8 mouse cellular contexts compared by ENCODE assay signal in the genomic region with DNA sequence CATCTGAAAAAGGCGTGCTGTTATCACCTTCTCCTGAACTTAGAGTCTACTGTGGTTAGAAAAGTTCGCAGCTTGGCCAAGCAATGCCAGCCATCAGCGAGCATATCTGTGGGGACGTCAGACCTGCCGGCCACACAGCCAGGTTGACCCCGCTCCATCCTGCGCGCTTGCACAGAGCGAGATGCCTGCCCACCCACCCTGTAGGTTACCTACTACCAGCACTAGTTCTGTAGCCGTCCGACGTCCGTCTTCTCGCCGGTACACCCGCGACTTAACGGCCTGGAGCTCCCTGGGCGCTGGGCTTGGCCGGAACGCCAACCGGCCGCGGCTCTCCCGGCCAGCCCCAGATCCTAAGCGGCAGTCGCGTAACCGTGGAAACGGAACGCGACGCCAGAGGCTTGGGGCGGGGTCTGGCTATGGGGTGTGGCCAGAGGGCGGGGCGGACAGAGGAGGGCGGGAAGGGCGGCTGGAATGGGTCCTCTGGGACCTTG. TPM values are rescaled to one million over a fixed set of nuclear protein-coding genes. Genes with fewer than 3 reads are reported as not detected.
A peak's percentile ranks its signal among the peaks of the same experiment; 100 is the strongest.
DNase-seq lines count a peak whose midpoint lies in the region; ATAC-seq and TF ChIP-seq lines count a peak whose summit lies in the region.

Gene Cfap206, minus strand, starts transcription at position 356 of the 491 bp plus-strand sequence.

- no peaks in the 10 kb centered on the region for H3K27me3 ChIP-seq in embryonic facial prominence, embryonic 12.5 days
- no peaks in the 10 kb centered on the region for H3K27me3 ChIP-seq in heart, embryonic 12.5 days (replicated peaks)
- no peaks in the 10 kb centered on the region; the same call in 1 of the 2 replicates for H3K27me3 ChIP-seq in kidney, embryonic 15.5 days
- H3K27me3 ChIP-seq in liver, embryonic 15.5 days = peaks cover 26% of the 10 kb centered on the region
- peaks cover 13% of the 10 kb centered on the region for H3K27me3 ChIP-seq in neural tube, embryonic 13.5 days
- H3K27me3 ChIP-seq in testis, adult 2 months (ENCODE audit: control insufficient read depth, insufficient read depth, low read length) = no peaks in the 10 kb centered on the region

- no peaks in the 10 kb centered on the region for H3K4me1 ChIP-seq in embryonic facial prominence, embryonic 12.5 days
- peaks cover 3% of the 10 kb centered on the region; the same call in 1 of the 2 replicates for H3K4me1 ChIP-seq in heart, embryonic 12.5 days (replicated peaks)
- peaks cover 4% of the 10 kb centered on the region; the same call in 1 of the 2 replicates for H3K4me1 ChIP-seq in kidney, embryonic 15.5 days
- H3K4me1 ChIP-seq in liver, embryonic 15.5 days (replicated peaks) = peaks cover 8% of the 10 kb centered on the region
- 0 out of 2 replicates have a peak, but pooled peaks cover 8% of the 10 kb centered on the region for H3K4me1 ChIP-seq in neural tube, embryonic 13.5 days (replicated peaks)
- H3K4me1 ChIP-seq in testis, adult 2 months (ENCODE audit: control insufficient read depth, insufficient read depth, low read length) = no peaks in the 10 kb centered on the region

- peak within 1 kb of the TSS; percentile 20; the same call in 1 of the 2 replicates for H3K9ac ChIP-seq in embryonic facial prominence, embryonic 12.5 days
- H3K9ac ChIP-seq in heart, embryonic 12.5 days = peak within 1 kb of the TSS; percentile 64
- H3K9ac ChIP-seq in kidney, embryonic 15.5 days = no peak within 1 kb of the TSS
- no peak within 1 kb of the TSS for H3K9ac ChIP-seq in liver, embryonic 15.5 days
- H3K9ac ChIP-seq in neural tube, embryonic 13.5 days = peak within 1 kb of the TSS; percentile 62

- peak within 1 kb of the TSS; percentile 42 for H3K4me3 ChIP-seq in embryonic facial prominence, embryonic 12.5 days
- H3K4me3 ChIP-seq in heart, embryonic 12.5 days = peak within 1 kb of the TSS; percentile 60
- H3K4me3 ChIP-seq in kidney, embryonic 15.5 days (replicated peaks) = peak within 1 kb of the TSS; percentile 54
- peak within 1 kb of the TSS; percentile 54 for H3K4me3 ChIP-seq in liver, embryonic 15.5 days (replicated peaks)
- peak within 1 kb of the TSS; percentile 46 for H3K4me3 ChIP-seq in neural tube, embryonic 13.5 days
- H3K4me3 ChIP-seq in testis, adult 2 months (ENCODE audit: control insufficient read depth, low read depth, low read length) = peak within 1 kb of the TSS; percentile 92

- H3K4me2 ChIP-seq in embryonic facial prominence, embryonic 12.5 days (replicated peaks) = peak within 1 kb of the TSS; percentile 73
- H3K4me2 ChIP-seq in heart, embryonic 12.5 days = peak within 1 kb of the TSS; percentile 87
- H3K4me2 ChIP-seq in kidney, embryonic 15.5 days = peak within 1 kb of the TSS; percentile 78
- H3K4me2 ChIP-seq in liver, embryonic 15.5 days = peak within 1 kb of the TSS; percentile 77
- H3K4me2 ChIP-seq in neural tube, embryonic 13.5 days = peak within 1 kb of the TSS; percentile 77

- peak; percentile 48 for DNase-seq in 416B (ENCODE audit: low read depth)
- peak; percentile 88 to 90 for DNase-seq in adrenal gland, postnatal 36 days

- ATAC-seq in embryonic facial prominence, embryonic 12.5 days (ENCODE audit: insufficient number of reproducible peaks, insufficient read depth, low FRiP score, low TSS enrichment) = peak; percentile 92
- ATAC-seq in heart, embryonic 12.5 days (ENCODE audit: insufficient number of reproducible peaks, low FRiP score) = peak; percentile 87
- ATAC-seq in kidney, embryonic 15.5 days (replicated peaks; ENCODE audit: low FRiP score) = peak; percentile 98
- ATAC-seq in liver, embryonic 15.5 days (ENCODE audit: insufficient read depth) = peak; percentile 75
- ATAC-seq in neural tube, embryonic 13.5 days (ENCODE audit: low read depth) = peak; percentile 98

- H3K9me3 ChIP-seq in embryonic facial prominence, embryonic 12.5 days = no peaks in the 10 kb centered on the region
- no peaks in the 10 kb centered on the region for H3K9me3 ChIP-seq in heart, embryonic 12.5 days (replicated peaks)
- no peaks in the 10 kb centered on the region for H3K9me3 ChIP-seq in kidney, embryonic 15.5 days (replicated peaks)
- H3K9me3 ChIP-seq in liver, embryonic 15.5 days (replicated peaks) = no peaks in the 10 kb centered on the region
- no peaks in the 10 kb centered on the region for H3K9me3 ChIP-seq in neural tube, embryonic 13.5 days

- peak; percentile 96 for TF ChIP-seq POLR2A in testis, adult 2 months (IDR thresholded peaks at IDR 0.05; ENCODE audit: control insufficient read depth, low read depth, low read length)

- TF ChIP-seq CTCF in testis, adult 2 months (IDR thresholded peaks at IDR 0.05; ENCODE audit: control insufficient read depth, insufficient read depth, insufficient replicate concordance, low read depth, low read length) = no peak

- WGBS in embryonic facial prominence, embryonic 12.5 days = under 1% methylated on average over 38 of the region's 38 CpGs
- under 1% methylated on average over 38 of the region's 38 CpGs for WGBS in heart, embryonic 12.5 days
- under 1% methylated on average over 38 of the region's 38 CpGs for WGBS in kidney, embryonic 15.5 days
- WGBS in liver, embryonic 15.5 days (ENCODE audit: insufficient replicate concordance) = under 1% methylated on average over 38 of the region's 38 CpGs
- under 1% methylated on average over 38 of the region's 38 CpGs for WGBS in neural tube, embryonic 13.5 days

- no peaks in the 10 kb centered on the region for H3K36me3 ChIP-seq in embryonic facial prominence, embryonic 12.5 days
- no peaks in the 10 kb centered on the region for H3K36me3 ChIP-seq in heart, embryonic 12.5 days
- H3K36me3 ChIP-seq in kidney, embryonic 15.5 days = no peaks in the 10 kb centered on the region
- no peaks in the 10 kb centered on the region for H3K36me3 ChIP-seq in liver, embryonic 15.5 days (replicated peaks)
- H3K36me3 ChIP-seq in neural tube, embryonic 13.5 days = no peaks in the 10 kb centered on the region
- no peaks in the 10 kb centered on the region for H3K36me3 ChIP-seq in testis, adult 2 months (ENCODE audit: control insufficient read depth, insufficient read depth, low read length)

- H3K27ac ChIP-seq in embryonic facial prominence, embryonic 12.5 days = no peak within 1 kb of the TSS
- H3K27ac ChIP-seq in heart, embryonic 12.5 days (ENCODE audit: poor library complexity, severe bottlenecking) = no peak within 1 kb of the TSS
- H3K27ac ChIP-seq in kidney, embryonic 15.5 days = no peak within 1 kb of the TSS
- H3K27ac ChIP-seq in liver, embryonic 15.5 days (replicated peaks) = no peak within 1 kb of the TSS
- H3K27ac ChIP-seq in neural tube, embryonic 13.5 days (replicated peaks) = no peak within 1 kb of the TSS
- peak within 1 kb of the TSS; percentile 92 for H3K27ac ChIP-seq in testis, adult 2 months (ENCODE audit: control insufficient read depth, insufficient read depth, low read depth, low read length)

RNA-seq across cellular contexts. Expression of gene Cfap206, which starts in this region (rescaled TPM):
- total RNA-seq in adrenal gland, postnatal 36 days (2021) = 1 to 10 TPM in 1 of 2 experiments, not detected in 1; 2.2 TPM
- 0.47 and 0.50 TPM in 2 replicates for polyA plus RNA-seq in embryonic facial prominence, embryonic 12.5 days (2016; fragmentation: Nextera tagmentation; extraction: Ambion mirVana)
- polyA plus RNA-seq in heart, embryonic 12.5 days (2016; fragmentation: Nextera tagmentation; extraction: Ambion mirVana) = 0.15 TPM in 1 of 2 replicates, not detected in the other
- 0.91 and 1.3 TPM in 2 replicates for polyA plus RNA-seq in kidney, embryonic 15.5 days (2015; fragmentation: Nextera tagmentation; extraction: Ambion mirVana)
- not detected in 2 replicates for polyA plus RNA-seq in liver, embryonic 15.5 days (2015; fragmentation: Nextera tagmentation; extraction: Ambion mirVana)
- polyA plus RNA-seq in neural tube, embryonic 13.5 days (2015; fragmentation: Nextera tagmentation; extraction: Ambion mirVana) = 1.1 and 2.0 TPM in 2 replicates
- polyA plus RNA-seq in testis, adult 2 months (2012; rRNA removed) = 456 and 463 TPM in 2 replicates

Comparison
In these comparisons a context has a peak if more than half of its experiments do, and no peak if none do; other contexts are left out.
1. RNA of gene Cfap206 (polyA plus RNA-seq): 456 to 463 TPM in testis, adult 2 months; 1.1 to 2.0 TPM in neural tube, embryonic 13.5 days, 0.91 to 1.3 TPM in kidney, embryonic 15.5 days, 0.47 to 0.50 TPM in embryonic facial prominence, embryonic 12.5 days, 0.15 TPM in heart, embryonic 12.5 days and not detected in liver, embryonic 15.5 days; every median in the first group is over 100 times any median in the second.
2. Peak in ATAC-seq, H3K4me3 ChIP-seq, H3K9ac ChIP-seq and H3K4me2 ChIP-seq in embryonic facial prominence, embryonic 12.5 days; RNA of the gene not detected or under 1 TPM.
3. Peak in ATAC-seq, H3K4me3 ChIP-seq, H3K9ac ChIP-seq and H3K4me2 ChIP-seq in heart, embryonic 12.5 days; RNA of the gene not detected or under 1 TPM.
4. Peak in ATAC-seq, H3K4me3 ChIP-seq and H3K4me2 ChIP-seq in liver, embryonic 15.5 days; RNA of the gene not detected or under 1 TPM.
5. H3K4me3 ChIP-seq: peak in every context shown above with its lines; median percentile 92 in testis, adult 2 months; 60 in heart, embryonic 12.5 days; 54 in kidney, embryonic 15.5 days; 54 in liver, embryonic 15.5 days; 46 in neural tube, embryonic 13.5 days; 42 in embryonic facial prominence, embryonic 12.5 days.
6. Peak in every context shown above with its lines, with median percentiles within 50 percentile points of each other: ATAC-seq and H3K4me2 ChIP-seq.